Mouse (Mus musculus): ENCODE measurements at regions not wholly inside any gene's neighbourhood (a gene's known extent, or its start where the extent isn't known, plus 50 kb on each side); places are given as distances from the start of the nearest gene placed in this dataset.

- ATAC-seq (replicated peaks; ENCODE audit: low FRiP score, low read depth), result no peak
- 76% methylated on average over 5 of the region's 5 CpGs for WGBS
- no peaks in the 10 kb centered on the region for H3K4me1 ChIP-seq (replicated peaks; ENCODE audit: insufficient read depth, low read length)
- no peak overlapping the region for H3K9ac ChIP-seq (ENCODE audit: low read depth, low read length)
- no peaks in the 10 kb centered on the region for H3K27me3 ChIP-seq (ENCODE audit: insufficient read depth, low read length)
- H3K36me3 ChIP-seq (ENCODE audit: insufficient read depth, low read length), result no peaks in the 10 kb centered on the region
- DNase-seq (ENCODE audit: low spot score), result no peak
- H3K9me3 ChIP-seq (replicated peaks; ENCODE audit: low read length), result no peaks in the 10 kb centered on the region
- H3K4me3 ChIP-seq (replicated peaks; ENCODE audit: low read depth, low read length), result no peak overlapping the region
- H3K4me2 ChIP-seq (ENCODE audit: low read length), result no peak overlapping the region
- TF ChIP-seq CTCF (IDR thresholded peaks at IDR 0.05; ENCODE audit: low read depth), result no peak
- no peak overlapping the region for H3K27ac ChIP-seq
These were observed 396.8 kb upstream of the Ptbp2 start for GRCm38 (mm10) chr3:120180931-120181610.

- DNase-seq (ENCODE audit: low spot score) (peak; percentile 22), ATAC-seq (replicated peaks; ENCODE audit: low FRiP score, low read depth) (no peak)
These were observed 391.4 kb upstream of the Ptbp2 start for GRCm38 (mm10) chr3:120175632-120176031.

More at GRCm38 (mm10) chr3:120175632-120176031, 391.4 kb upstream of the Ptbp2 start:
- Histone ChIP-seq H3K4me3 (replicated peaks; ENCODE audit: low read depth, low read length) (no peak overlapping the region), H3K27me3 (ENCODE audit: insufficient read depth, low read length) (no peaks in the 10 kb centered on the region), H3K4me2 (ENCODE audit: low read length) (no peak overlapping the region), H3K27ac (no peak overlapping the region), H3K9me3 (replicated peaks; ENCODE audit: low read length) (no peaks in the 10 kb centered on the region), H3K4me1 (replicated peaks; ENCODE audit: insufficient read depth, low read length) (no peaks in the 10 kb centered on the region), H3K36me3 (ENCODE audit: insufficient read depth, low read length) (no peaks in the 10 kb centered on the region), H3K9ac (ENCODE audit: low read depth, low read length) (no peak overlapping the region)
- WGBS, result 56% methylated on average over 2 of the region's 2 CpGs
- TF ChIP-seq CTCF (IDR thresholded peaks at IDR 0.05; ENCODE audit: low read depth), result no peak

All from kidney, postnatal 0 days (tissue).